Mouse (Mus musculus) hindbrain, embryonic 12.5 days (tissue): Measurements from ENCODE around the gene Gabra3. TPM values are rescaled to one million over a fixed set of nuclear protein-coding genes. Genes with fewer than 3 reads are reported as not detected.

Source experiments
- ATAC-seq: fragments of 200-750 bp; cut with Nextera tagmentation; 2 replicates; pipeline ENCODE4 v1.8.0; 2017; ENCODE audit warnings: moderate TSS enrichment; ENCODE audit not compliant: low FRiP score
- H3K27ac ChIP-seq: fragments of 300-500 bp; sonication (generic); 2 replicates; pipeline ENCODE4 v1.5.1; 2016; ENCODE audit warnings: mild to moderate bottlenecking
- H3K27me3 ChIP-seq: fragments of 300-500 bp; sonication (generic); 2 replicates; pipeline ENCODE4 v1.6.1; 2016; ENCODE audit warnings: mild to moderate bottlenecking
- H3K36me3 ChIP-seq: fragments of 300-500 bp; sonication (generic); 2 replicates; pipeline ENCODE4 v1.6.1; 2016; ENCODE audit warnings: mild to moderate bottlenecking
- H3K4me1 ChIP-seq: fragments of 300-500 bp; sonication (generic); 2 replicates; pipeline ENCODE4 v1.6.1; 2016
- H3K4me2 ChIP-seq: fragments of 300-500 bp; sonication (generic); replicated peaks from 2 replicates; pipeline ENCODE4 v1.6.1; 2016; ENCODE audit warnings: mild to moderate bottlenecking
- H3K4me3 ChIP-seq: fragments of 300-500 bp; sonication (generic); 2 replicates; pipeline ENCODE4 v1.5.1; 2016; ENCODE audit warnings: mild to moderate bottlenecking
- H3K9ac ChIP-seq: fragments of 300-500 bp; sonication (generic); 2 replicates; pipeline ENCODE4 v1.6.1; 2016; ENCODE audit warnings: mild to moderate bottlenecking, moderate library complexity
- H3K9me3 ChIP-seq: fragments of 300-500 bp; sonication (generic); replicated peaks from 2 replicates; pipeline ENCODE4 v1.6.1; 2016; ENCODE audit warnings: mild to moderate bottlenecking
- WGBS: fragments of 180-500 bp; shearing (Covaris S2); methylation state at CpG from one replicate; pipeline ENCODE4 v1.1.7; 2016; 5-methylcytosine and 5-hydroxymethylcytosine counted together
- microRNA counts: library from miRNA; unstranded; fragments of <30 nt; microRNA quantifications from one replicate; lab custom pipeline; 2017
- microRNA-seq: library from miRNA; unstranded; fragments of <30 nt; microRNA quantifications from one replicate; pipeline ENCODE4, GENCODE M21; 2017
- polyA plus RNA-seq: library from polyadenylated mRNA; unstranded; fragments of >200 nt; fragmentation: Nextera tagmentation; extraction: Ambion mirVana; gene quantifications from 2 replicates; pipeline ENCODE4 v1.2.1, GENCODE M21; 2016

Gabra3 gene
- polyA plus RNA-seq, result 3.3 and 5.1 TPM in 2 replicates

GRCm38 (mm10) chrX:72656230-72656898 lies at the start of gene Gabra3:
TSS of gene Gabra3 (minus strand) at chrX:72656848.
- Histone ChIP-seq H3K4me3 (peak within 1 kb of the TSS; percentile 35), H3K27ac (no peak within 1 kb of the TSS), H3K36me3 (no peaks in the 10 kb centered on the region), H3K9ac (peak within 1 kb of the TSS; percentile 44), H3K9me3 (no peaks in the 10 kb centered on the region), H3K4me2 (peak within 1 kb of the TSS; percentile 56), H3K4me1 (no peaks in the 10 kb centered on the region), H3K27me3 (0 out of 2 replicates have a peak, but pooled peaks cover 2% of the 10 kb centered on the region)
- 9% methylated on average over 4 of the region's 4 CpGs for WGBS
- peak; percentile 91 for ATAC-seq

GRCm38 (mm10) chrX:72655789-72656188 lies 859 bp downstream of the Gabra3 start:
- Histone ChIP-seq H3K27me3 (0 out of 2 replicates have a peak, but pooled peaks cover 2% of the 10 kb centered on the region), H3K4me2 (peak overlapping the region; percentile 56), H3K4me1 (no peaks in the 10 kb centered on the region), H3K36me3 (no peaks in the 10 kb centered on the region), H3K9me3 (no peaks in the 10 kb centered on the region), H3K4me3 (peak overlapping the region; percentile 35), H3K9ac (peak overlapping the region; percentile 44), H3K27ac (no peak overlapping the region)
- WGBS, result 22% methylated on average over 11 of the region's 11 CpGs
- ATAC-seq, result peak; percentile 78

GRCm38 (mm10) chrX:72655381-72655780 lies 1.3 kb downstream of the Gabra3 start:
- WGBS, result 16% methylated on average over 5 of the region's 5 CpGs
- peak overlapping the region; percentile 56 for H3K4me2 ChIP-seq
- no peak overlapping the region for H3K27ac ChIP-seq
- ATAC-seq, result peak; percentile 71
- peak overlapping the region; percentile 35 for H3K4me3 ChIP-seq
- H3K27me3 ChIP-seq, result 0 out of 2 replicates have a peak, but pooled peaks cover 2% of the 10 kb centered on the region
- no peaks in the 10 kb centered on the region for H3K9me3 ChIP-seq
- peak overlapping the region; percentile 44 for H3K9ac ChIP-seq
- H3K36me3 ChIP-seq, result no peaks in the 10 kb centered on the region
- no peaks in the 10 kb centered on the region for H3K4me1 ChIP-seq

GRCm38 (mm10) chrX:72650688-72651087 lies 6.0 kb downstream of the Gabra3 start:
- 72% methylated on average over 3 of the region's 3 CpGs for WGBS

GRCm38 (mm10) chrX:72644691-72645090 lies 12.0 kb downstream of the Gabra3 start:
- H3K4me1 ChIP-seq, result no peaks in the 10 kb centered on the region
- H3K27ac ChIP-seq, result no peak overlapping the region
- WGBS, result 56% methylated on average over 2 of the region's 2 CpGs
- H3K4me3 ChIP-seq, result no peak overlapping the region
- no peak overlapping the region for H3K9ac ChIP-seq
- no peak overlapping the region for H3K4me2 ChIP-seq
- H3K27me3 ChIP-seq, result no peaks in the 10 kb centered on the region
- H3K9me3 ChIP-seq, result no peaks in the 10 kb centered on the region
- ATAC-seq, result no peak
- H3K36me3 ChIP-seq, result no peaks in the 10 kb centered on the region

More at GRCm38 (mm10) chrX:72650688-72651087, 6.0 kb downstream of the Gabra3 start:
- no peak for ATAC-seq
- no peak overlapping the region for H3K4me3 ChIP-seq
- H3K27ac ChIP-seq, result no peak overlapping the region
- no peaks in the 10 kb centered on the region for H3K9me3 ChIP-seq
- no peaks in the 10 kb centered on the region for H3K36me3 ChIP-seq
- H3K4me1 ChIP-seq, result no peaks in the 10 kb centered on the region
- H3K9ac ChIP-seq, result no peak overlapping the region
- H3K4me2 ChIP-seq, result no peak overlapping the region
- 0 out of 2 replicates have a peak, but pooled peaks cover 2% of the 10 kb centered on the region for H3K27me3 ChIP-seq

- H3K27me3 ChIP-seq, result no peaks in the 10 kb centered on the region
- H3K4me3 ChIP-seq, result no peak overlapping the region
- H3K4me1 ChIP-seq, result no peaks in the 10 kb centered on the region
- H3K9me3 ChIP-seq, result no peaks in the 10 kb centered on the region
- no peak for ATAC-seq
- no peaks in the 10 kb centered on the region for H3K36me3 ChIP-seq
- no peak overlapping the region for H3K27ac ChIP-seq
- WGBS, result 79% methylated on average over 5 of the region's 5 CpGs
- H3K9ac ChIP-seq, result no peak overlapping the region
- no peak overlapping the region for H3K4me2 ChIP-seq
These were observed 159.4 kb downstream of the Gabra3 start for GRCm38 (mm10) chrX:72497284-72497683.

- Histone ChIP-seq H3K4me2 (no peak overlapping the region), H3K36me3 (no peaks in the 10 kb centered on the region), H3K27me3 (no peaks in the 10 kb centered on the region), H3K4me3 (no peak overlapping the region), H3K4me1 (no peaks in the 10 kb centered on the region), H3K9ac (no peak overlapping the region), H3K27ac (no peak overlapping the region), H3K9me3 (no peaks in the 10 kb centered on the region)
- 94% methylated on average over 2 of the region's 2 CpGs for WGBS
- ATAC-seq, result no peak
These were observed 166.8 kb downstream of the Gabra3 start for GRCm38 (mm10) chrX:72489806-72490205.

GRCm38 (mm10) chrX:72386758-72387157 lies 269.9 kb downstream of the Gabra3 start, which contains the start of gene Magea10:
TSS of gene Magea10 (minus strand) at chrX:72386858.
- Histone ChIP-seq H3K36me3 (no peaks in the 10 kb centered on the region), H3K4me3 (no peak within 1 kb of the TSS), H3K4me1 (no peaks in the 10 kb centered on the region), H3K27ac (no peak within 1 kb of the TSS), H3K9me3 (no peaks in the 10 kb centered on the region), H3K9ac (no peak within 1 kb of the TSS), H3K27me3 (no peaks in the 10 kb centered on the region), H3K4me2 (no peak within 1 kb of the TSS)
- no peak for ATAC-seq
- WGBS, result 84% methylated on average over 6 of the region's 6 CpGs

MicroRNAs encoded within 50 kb of the gene (microRNA counts, 519-probe panel; counts per million panel counts)
- microRNA mmu-miR-105 (lab: Ali Mortazavi, UCI), result 470 counts per million, percentile 58 among the panel's probes with 10 or more counts
- microRNA mmu-miR-767 (lab: Ali Mortazavi, UCI), result 470 counts per million, percentile 58 among the panel's probes with 10 or more counts

Small RNA genes lying within 50 kb of the gene (microRNA-seq; reads per million reads assigned to microRNA genes)
- not detected for gene Mir105
- gene Mir767, result not detected

Other genes starting within 250 kb of the Gabra3 start
- gene Gabrq, start 168.3 kb upstream of the Gabra3 start, polyA plus RNA-seq, result 1.7 TPM in 2 replicates